Mouse (Mus musculus) intestine, postnatal 0 days (tissue): ENCODE measurements around the gene Slc45a3. TPM values are rescaled to one million over a fixed set of nuclear protein-coding genes. Genes with fewer than 3 reads are reported as not detected.

Experiments
- ATAC-seq: fragments of 200-750 bp; cut with Nextera tagmentation; 2 replicates; pipeline ENCODE4 v1.8.0; 2017; ENCODE audit warnings: mild to moderate bottlenecking, moderate TSS enrichment, moderate library complexity
- H3K27ac ChIP-seq: fragments of 300-500 bp; sonication (generic); 2 replicates; pipeline ENCODE4 v1.5.1; 2014; ENCODE audit warnings: mild to moderate bottlenecking, low read depth, low read length, moderate library complexity
- H3K27me3 ChIP-seq: fragments of 300-500 bp; sonication (generic); replicated peaks from 2 replicates; pipeline ENCODE4 v1.6.1; 2014; ENCODE audit warnings: low read length, mixed read lengths; ENCODE audit not compliant: control insufficient read depth, insufficient read depth
- H3K36me3 ChIP-seq: fragments of 300-500 bp; sonication (generic); 2 replicates; pipeline ENCODE4 v1.6.1; 2014; ENCODE audit warnings: mild to moderate bottlenecking, moderate library complexity; ENCODE audit not compliant: control insufficient read depth, insufficient read depth
- H3K4me1 ChIP-seq: fragments of 300-500 bp; sonication (generic); replicated peaks from 2 replicates; pipeline ENCODE4 v1.6.1; 2014; ENCODE audit warnings: antibody characterized with exemption, low read length, mixed read lengths; ENCODE audit not compliant: control insufficient read depth, insufficient read depth
- H3K4me2 ChIP-seq: fragments of 300-500 bp; sonication (generic); replicated peaks from 2 replicates; pipeline ENCODE4 v1.6.1; 2014; ENCODE audit warnings: low read depth, mild to moderate bottlenecking, moderate library complexity
- H3K4me3 ChIP-seq: fragments of 300-500 bp; sonication (generic); 2 replicates; pipeline ENCODE4 v1.5.1; 2014; ENCODE audit warnings: low read depth, low read length
- H3K9ac ChIP-seq: fragments of 300-500 bp; sonication (generic); 2 replicates; pipeline ENCODE4 v1.6.1; 2014; ENCODE audit warnings: mild to moderate bottlenecking, low read depth, low read length
- H3K9me3 ChIP-seq: fragments of 300-500 bp; sonication (generic); 2 replicates; pipeline ENCODE4 v1.6.1; 2016; ENCODE audit warnings: mixed run types; ENCODE audit not compliant: control insufficient read depth
- CTCF ChIP-seq: sonication (generic); IDR thresholded peaks from 2 replicates; pipeline ENCODE4 v1.5.1; 2016; ENCODE audit warnings: low read depth, mild to moderate bottlenecking, control low read depth, antibody characterized with exemption, moderate library complexity
- WGBS: fragments of 180-500 bp; shearing (Covaris S2); extraction: QIAGEN DNeasy Blood & Tissue Kit; methylation state at CpG from one replicate; pipeline ENCODE4 v1.1.7; 2014; 5-methylcytosine and 5-hydroxymethylcytosine counted together
- polyA plus RNA-seq: library from polyadenylated mRNA; unstranded; fragments of >200 nt; fragmentation: Nextera tagmentation; extraction: Ambion mirVana; gene quantifications from 2 replicates; pipeline ENCODE4 v1.2.1, GENCODE M21; 2015

Slc45a3 gene
- polyA plus RNA-seq, 1 experiment from 2014 or later, result 2.5 TPM

DNA sequence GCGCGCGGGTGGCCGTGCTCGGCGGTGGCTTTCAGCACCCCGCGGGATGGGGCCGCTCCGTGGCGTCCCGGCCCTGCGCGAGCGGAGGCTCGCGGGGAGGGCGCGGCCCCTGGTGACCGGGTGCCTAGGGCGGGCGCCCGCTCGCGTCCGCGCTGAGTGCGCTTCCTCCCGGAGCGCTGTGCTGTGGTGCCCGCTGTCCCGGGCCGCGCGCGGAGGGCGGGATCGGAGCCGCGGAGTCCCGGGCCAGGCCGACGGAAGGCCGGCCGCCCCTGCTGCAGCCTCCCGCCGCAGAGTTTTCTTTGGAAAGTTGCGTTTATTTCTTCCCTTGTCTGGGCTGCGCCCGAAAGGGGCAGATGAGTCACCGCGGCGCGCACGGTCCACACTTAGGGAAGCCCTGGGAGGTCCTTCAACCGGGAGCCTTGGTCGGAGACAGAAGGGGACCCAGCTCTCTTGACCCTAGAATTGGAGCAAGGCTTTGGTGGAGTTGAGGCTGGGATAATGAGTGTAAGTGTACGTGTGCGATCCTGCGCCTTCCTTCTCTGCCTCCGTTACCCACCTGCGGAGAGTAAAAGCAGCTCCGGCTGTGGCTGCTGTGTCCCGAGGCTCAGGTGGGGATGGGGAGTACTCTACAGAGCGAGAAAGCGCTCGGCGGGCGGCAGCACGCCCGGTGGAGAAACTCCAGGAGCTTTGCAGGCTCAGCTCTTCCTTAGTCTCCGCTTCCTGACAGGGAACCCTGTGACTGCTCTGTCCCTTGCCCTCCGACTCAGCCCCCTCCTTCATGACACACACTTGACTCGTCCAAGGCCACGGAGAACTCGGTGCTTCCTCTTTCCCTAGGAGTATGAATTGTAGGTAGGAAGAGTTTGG is 551 bp downstream of the Slc45a3 start:
- Histone ChIP-seq H3K36me3 (no peaks in the 10 kb centered on the region), H3K4me2 (peak overlapping the region; percentile 100), H3K9ac (peak overlapping the region; percentile 42), H3K9me3 (no peaks in the 10 kb centered on the region), H3K4me1 (no peaks in the 10 kb centered on the region), H3K27ac (no peak overlapping the region), H3K4me3 (peak overlapping the region; percentile 68), H3K27me3 (peaks cover 42% of the 10 kb centered on the region)
- no peak for TF ChIP-seq CTCF
- 1% methylated on average over 71 of the region's 76 CpGs for WGBS
- peak; percentile 72 for ATAC-seq

DNA sequence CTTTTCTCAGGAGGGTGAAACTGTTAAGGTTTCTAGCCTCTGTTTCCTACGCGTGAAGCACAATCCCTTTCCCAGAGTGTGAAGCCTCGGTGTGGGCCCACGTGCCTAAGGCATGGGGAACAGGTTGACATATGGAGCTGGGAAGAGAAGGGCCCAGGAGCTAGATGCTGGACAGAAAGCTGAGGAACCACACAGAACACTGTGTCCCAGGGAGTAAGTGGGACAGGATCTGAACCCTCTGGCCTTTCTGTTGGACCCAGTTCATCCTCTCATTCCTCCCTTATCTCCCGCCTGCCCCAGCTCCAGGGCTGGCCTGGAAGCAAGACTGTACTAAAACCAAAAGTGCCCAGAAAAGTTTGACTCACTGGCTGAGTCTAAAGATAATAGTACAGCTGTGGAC is 1.3 kb downstream of the Slc45a3 start:
- peak overlapping the region; percentile 100; the same call in 1 of the 2 replicates for H3K4me2 ChIP-seq
- peak overlapping the region; percentile 68; the same call in 1 of the 2 replicates for H3K4me3 ChIP-seq
- no peak for ATAC-seq
- H3K9me3 ChIP-seq, result no peaks in the 10 kb centered on the region
- no peak overlapping the region for H3K9ac ChIP-seq
- WGBS, result 65% methylated on average over 5 of the region's 5 CpGs
- TF ChIP-seq CTCF, result no peak
- H3K36me3 ChIP-seq, result no peaks in the 10 kb centered on the region
- peaks cover 42% of the 10 kb centered on the region for H3K27me3 ChIP-seq
- no peaks in the 10 kb centered on the region for H3K4me1 ChIP-seq
- no peak overlapping the region for H3K27ac ChIP-seq

- H3K4me3 ChIP-seq, result no peak overlapping the region
- 86% methylated on average over 7 of the region's 7 CpGs for WGBS
These were observed 1.8 kb downstream of the Slc45a3 start for GRCm38 (mm10) chr1:131964580-131964979.

DNA sequence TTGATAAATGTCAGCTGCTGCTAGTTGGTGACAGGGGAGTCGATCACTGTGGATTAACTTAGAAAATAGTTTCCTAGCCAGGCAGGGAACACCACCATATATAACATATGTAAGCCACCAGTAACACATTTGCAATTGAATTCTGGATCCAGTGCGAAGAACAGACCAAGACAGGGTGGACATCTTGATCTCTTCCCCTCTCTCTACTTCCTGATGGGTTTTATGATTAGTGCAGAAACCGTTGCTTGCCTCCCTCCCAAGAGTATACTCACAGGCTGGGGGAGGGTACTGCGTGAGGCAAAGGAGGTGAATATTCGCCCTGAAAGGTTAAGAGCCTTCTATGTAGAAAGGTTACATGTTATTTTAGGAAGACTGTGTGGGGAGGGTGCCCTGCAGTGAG is 3.1 kb downstream of the Slc45a3 start:
- Histone ChIP-seq H3K4me1 (no peaks in the 10 kb centered on the region), H3K4me3 (no peak overlapping the region), H3K4me2 (no peak overlapping the region), H3K9ac (no peak overlapping the region), H3K36me3 (no peaks in the 10 kb centered on the region), H3K27ac (no peak overlapping the region), H3K9me3 (no peaks in the 10 kb centered on the region), H3K27me3 (peaks cover 41% of the 10 kb centered on the region)
- ATAC-seq, result no peak
- TF ChIP-seq CTCF, result no peak
- WGBS, result 64% methylated on average over 5 of the region's 5 CpGs

More at GRCm38 (mm10) chr1:131964580-131964979, 1.8 kb downstream of the Slc45a3 start:
- Histone ChIP-seq H3K9me3 (no peaks in the 10 kb centered on the region), H3K4me2 (no peak overlapping the region), H3K9ac (no peak overlapping the region), H3K27me3 (peaks cover 42% of the 10 kb centered on the region), H3K36me3 (no peaks in the 10 kb centered on the region), H3K27ac (no peak overlapping the region), H3K4me1 (no peaks in the 10 kb centered on the region)
- no peak for ATAC-seq
- no peak for TF ChIP-seq CTCF

DNA sequence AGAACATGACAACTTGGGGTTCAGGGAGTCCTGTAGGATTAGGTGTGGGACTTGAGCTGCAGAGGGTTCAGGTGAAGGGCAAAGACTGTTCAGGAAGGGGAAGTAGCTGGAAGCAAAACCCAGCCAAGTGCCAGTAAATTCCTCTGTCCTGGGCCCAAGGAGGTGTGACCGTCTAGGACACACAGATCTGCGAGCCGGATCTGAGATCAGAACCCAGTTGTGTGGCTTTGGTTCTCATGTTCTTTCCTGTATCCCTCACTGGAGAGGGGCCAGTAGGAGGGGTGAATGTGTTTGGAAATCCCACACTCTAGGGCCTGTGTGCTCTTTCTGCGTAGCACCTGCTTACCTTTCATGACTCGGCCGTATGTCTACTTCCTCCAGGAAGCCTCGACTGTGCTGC is 4.6 kb downstream of the Slc45a3 start:
- no peak for ATAC-seq
- H3K9ac ChIP-seq, result no peak overlapping the region
- H3K4me2 ChIP-seq, result no peak overlapping the region
- no peaks in the 10 kb centered on the region for H3K9me3 ChIP-seq
- no peak for TF ChIP-seq CTCF
- H3K27ac ChIP-seq, result no peak overlapping the region
- H3K4me1 ChIP-seq, result no peaks in the 10 kb centered on the region
- H3K36me3 ChIP-seq, result no peaks in the 10 kb centered on the region
- peaks cover 30% of the 10 kb centered on the region for H3K27me3 ChIP-seq
- WGBS, result 67% methylated on average over 7 of the region's 7 CpGs
- H3K4me3 ChIP-seq, result no peak overlapping the region

DNA sequence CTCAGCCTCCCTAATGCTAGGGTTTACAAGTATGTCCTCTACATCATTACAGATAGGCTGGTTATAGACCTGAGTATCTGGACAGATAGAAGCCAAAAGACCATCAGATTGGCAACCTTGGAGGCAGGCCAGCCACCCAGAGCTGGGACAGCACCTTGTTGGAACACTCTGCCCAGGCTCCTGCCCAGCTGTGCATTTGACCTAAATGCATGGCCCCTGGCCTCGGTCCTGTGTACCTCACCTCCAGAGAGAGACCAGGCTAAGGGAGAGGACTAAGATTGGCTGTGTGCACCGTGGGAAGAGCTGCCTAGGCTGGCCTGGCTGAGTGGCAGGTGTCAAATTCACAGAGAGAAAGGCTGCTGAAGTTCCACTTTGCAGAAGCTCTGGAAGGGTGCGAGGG is 5.8 kb downstream of the Slc45a3 start:
- TF ChIP-seq CTCF, result no peak
- no peaks in the 10 kb centered on the region for H3K4me1 ChIP-seq
- H3K9ac ChIP-seq, result no peak overlapping the region
- H3K27me3 ChIP-seq, result peaks cover 18% of the 10 kb centered on the region
- 57% methylated on average over 3 of the region's 3 CpGs for WGBS
- no peaks in the 10 kb centered on the region for H3K36me3 ChIP-seq
- H3K4me2 ChIP-seq, result no peak overlapping the region
- no peak overlapping the region for H3K4me3 ChIP-seq
- ATAC-seq, result no peak
- H3K9me3 ChIP-seq, result no peaks in the 10 kb centered on the region
- no peak overlapping the region for H3K27ac ChIP-seq
